19 mouse cellular contexts compared by ENCODE assay signal in genomic region chrX:136183107-136183506, GRCm38 (mm10). TPM values are rescaled to one million over a fixed set of nuclear protein-coding genes. Genes with fewer than 3 reads are reported as not detected.
"Had no signal": no experiment of that assay in that cellular context is flagged by ENCODE, and none has a peak within 500 bp of the region (broad histone marks: within the 10 kb centered on the region; RNA-seq: fewer than 3 reads in every experiment).

No protein-coding gene starts in this region.

- H3K27ac ChIP-seq: midbrain, embryonic 10.5 days; midbrain, embryonic 12.5 days; neural tube, embryonic 13.5 days; neural tube, embryonic 15.5 days had no signal

- H3K9me3 ChIP-seq: midbrain, embryonic 10.5 days; midbrain, embryonic 12.5 days; neural tube, embryonic 13.5 days; neural tube, embryonic 15.5 days had no signal

- H3K4me2 ChIP-seq: lung, embryonic 14.5 days; midbrain, embryonic 12.5 days; neural tube, embryonic 13.5 days; neural tube, embryonic 15.5 days had no signal

- H3K27me3 ChIP-seq: neural tube, embryonic 13.5 days; neural tube, embryonic 15.5 days had no signal

- ATAC-seq: midbrain, embryonic 16.5 days had no signal

- H3K4me3 ChIP-seq: midbrain, embryonic 10.5 days; midbrain, embryonic 12.5 days; myocyte; neural tube, embryonic 13.5 days; neural tube, embryonic 15.5 days had no signal

- DNase-seq: lung, embryonic 14.5 days; lung, postnatal 10 days; lung, postnatal 4 days; midbrain, embryonic 14.5 days; retina, postnatal 1 day; right cerebral cortex, adult 18-20 months; right cerebral cortex, postnatal 25 days; right cerebral cortex, postnatal 4 days; spleen, adult 18-20 months; thymus, adult 18-20 months; thymus, postnatal 14 days; thymus, postnatal 36 days had no signal

- H3K9ac ChIP-seq: lung, embryonic 14.5 days; midbrain, embryonic 12.5 days; neural tube, embryonic 13.5 days; neural tube, embryonic 15.5 days had no signal

- H3K36me3 ChIP-seq: midbrain, embryonic 10.5 days; midbrain, embryonic 12.5 days; neural tube, embryonic 13.5 days; neural tube, embryonic 15.5 days had no signal

- H3K4me1 ChIP-seq: midbrain, embryonic 12.5 days; neural tube, embryonic 13.5 days; neural tube, embryonic 15.5 days had no signal

RNA-seq across cellular contexts. Expression of gene Tceal7, which starts 31.5 kb away (rescaled TPM):
- polyA plus RNA-seq: small intestine, adult 2 months had no signal

RNA-seq across cellular contexts. Expression of gene Bex4, which starts 44.3 kb away (rescaled TPM):
- polyA plus RNA-seq: myocyte had no signal
